Mouse (Mus musculus) right cerebral cortex, postnatal 25 days (tissue): Measurements from ENCODE around the gene Lipt2.

Experiments used
- DNase-seq: peaks from one replicate; pipeline ENCODE4 v3.0.0; 2022

Lipt2 gene

GRCm38 (mm10) chr7:100176269-100176668, 17.2 kb downstream of the Lipt2 start, which contains the start of gene Kcne3:
Gene Kcne3, plus strand, starts transcription at chr7:100176502.
- no peak for DNase-seq

- DNase-seq, result peak; percentile 66
Observed at GRCm38 (mm10) chr7:100178016-100178890, 19.2 kb downstream of the Lipt2 start.

- DNase-seq, result no peak
Observed at GRCm38 (mm10) chr7:100178891-100179233, 19.8 kb downstream of the Lipt2 start.

- DNase-seq, result no peak
Observed at GRCm38 (mm10) chr7:100179394-100179793, 20.3 kb downstream of the Lipt2 start.

- no peak for DNase-seq
Observed at GRCm38 (mm10) chr7:100179836-100180407, 20.8 kb downstream of the Lipt2 start.

- no peak for DNase-seq
Observed at GRCm38 (mm10) chr7:100181176-100181575, 22.1 kb downstream of the Lipt2 start.

- no peak for DNase-seq
Observed at GRCm38 (mm10) chr7:100181614-100182013, 22.5 kb downstream of the Lipt2 start.

- DNase-seq, result no peak
Observed at GRCm38 (mm10) chr7:100182388-100182787, 23.3 kb downstream of the Lipt2 start.

- DNase-seq, result no peak
Observed at GRCm38 (mm10) chr7:100187601-100188000, 28.5 kb downstream of the Lipt2 start.

GRCm38 (mm10) chr7:100190167-100190566, 31.1 kb downstream of the Lipt2 start:
- DNase-seq, result no peak

- DNase-seq, result peak; percentile 30
Observed at GRCm38 (mm10) chr7:100190778-100191177, 31.7 kb downstream of the Lipt2 start.

GRCm38 (mm10) chr7:100201191-100201590, 42.1 kb downstream of the Lipt2 start:
- DNase-seq, result no peak

- DNase-seq, result no peak
Observed at GRCm38 (mm10) chr7:100203616-100204015, 44.5 kb downstream of the Lipt2 start.

- no peak for DNase-seq
Observed at GRCm38 (mm10) chr7:100204871-100205270, 45.8 kb downstream of the Lipt2 start.

GRCm38 (mm10) chr7:100206144-100206543, 47.1 kb downstream of the Lipt2 start:
- no peak for DNase-seq

GRCm38 (mm10) chr7:100207886-100208285, 48.8 kb downstream of the Lipt2 start:
- no peak for DNase-seq
